Mouse (Mus musculus): ENCODE measurements at regions not wholly inside any gene's neighbourhood (a gene's known extent, or its start where the extent isn't known, plus 50 kb on each side); places are given as distances from the start of the nearest gene placed in this dataset.

DNA sequence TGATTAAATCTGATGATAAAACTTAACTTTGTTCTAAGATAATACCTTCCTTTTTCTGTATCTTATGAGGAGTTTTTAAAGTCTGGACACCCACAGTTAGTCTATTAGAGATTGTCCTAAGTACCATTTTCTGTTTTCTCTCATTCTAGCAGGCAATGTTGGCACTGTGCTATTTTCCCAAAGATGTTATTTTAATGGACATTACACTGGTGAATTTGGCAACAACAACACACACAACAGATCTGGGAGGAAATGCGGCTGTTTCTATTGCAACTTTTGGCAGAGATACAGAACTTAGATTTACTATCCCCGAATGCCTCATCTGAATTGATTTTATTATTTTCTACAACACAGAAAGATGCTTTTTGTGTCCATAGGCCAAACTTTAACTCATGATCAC, 720.9 kb downstream of the Dach1 start:
- TF ChIP-seq CTCF (IDR thresholded peaks at IDR 0.05; ENCODE audit: extremely low read depth, insufficient read depth, low read length) (no peak), POLR2A (IDR thresholded peaks at IDR 0.05; ENCODE audit: extremely low read depth, insufficient read depth, low read length) (no peak)

All from cortical plate, adult 2 months (tissue).